Mouse (Mus musculus) gastrocnemius, postnatal 36 days (tissue): Measurements from ENCODE around the gene Jade1. TPM values are rescaled to one million over a fixed set of nuclear protein-coding genes. Genes with fewer than 3 reads are reported as not detected.

ENCODE experiments used
- DNase-seq, 2 experiments: peaks; one replicate each; pipeline ENCODE4 v3.0.0; 2022
- intact Hi-C: fragments of 180-260 bp; cut with DNase I; formaldehyde crosslinking; loops from one replicate; pipeline ENCODE4 v1.15.1; 2025
- total RNA-seq, 2 experiments: library from RNA; stranded (reverse); gene quantifications; 2 replicates each; pipeline ENCODE4 v1.2.3; 2021

The Jade1 gene
- total RNA-seq, 2 experiments from 2014 or later, result 21.3 to 25.4 TPM

DNA sequence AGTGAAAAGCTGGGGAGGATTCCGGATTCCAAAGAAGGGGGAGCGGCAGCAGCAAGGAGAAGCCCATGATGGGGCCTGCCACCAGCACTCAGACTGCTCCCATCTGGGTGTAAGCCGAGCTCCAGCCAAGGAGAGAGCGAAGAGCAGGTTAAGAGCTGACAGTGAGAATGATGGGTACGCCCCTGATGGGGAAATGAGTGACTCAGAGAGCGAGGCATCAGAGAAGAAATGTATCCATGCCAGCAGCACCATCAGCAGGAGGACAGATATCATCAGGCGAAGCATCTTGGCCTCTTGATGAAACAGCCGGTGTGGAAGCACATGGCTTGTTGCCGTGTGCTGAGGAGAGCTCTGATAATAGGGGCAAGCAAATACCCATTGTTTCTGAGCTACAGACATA is 58.2 kb downstream of the Jade1 start:
- no peak for DNase-seq
- intact Hi-C loops, result no loop called here

DNA sequence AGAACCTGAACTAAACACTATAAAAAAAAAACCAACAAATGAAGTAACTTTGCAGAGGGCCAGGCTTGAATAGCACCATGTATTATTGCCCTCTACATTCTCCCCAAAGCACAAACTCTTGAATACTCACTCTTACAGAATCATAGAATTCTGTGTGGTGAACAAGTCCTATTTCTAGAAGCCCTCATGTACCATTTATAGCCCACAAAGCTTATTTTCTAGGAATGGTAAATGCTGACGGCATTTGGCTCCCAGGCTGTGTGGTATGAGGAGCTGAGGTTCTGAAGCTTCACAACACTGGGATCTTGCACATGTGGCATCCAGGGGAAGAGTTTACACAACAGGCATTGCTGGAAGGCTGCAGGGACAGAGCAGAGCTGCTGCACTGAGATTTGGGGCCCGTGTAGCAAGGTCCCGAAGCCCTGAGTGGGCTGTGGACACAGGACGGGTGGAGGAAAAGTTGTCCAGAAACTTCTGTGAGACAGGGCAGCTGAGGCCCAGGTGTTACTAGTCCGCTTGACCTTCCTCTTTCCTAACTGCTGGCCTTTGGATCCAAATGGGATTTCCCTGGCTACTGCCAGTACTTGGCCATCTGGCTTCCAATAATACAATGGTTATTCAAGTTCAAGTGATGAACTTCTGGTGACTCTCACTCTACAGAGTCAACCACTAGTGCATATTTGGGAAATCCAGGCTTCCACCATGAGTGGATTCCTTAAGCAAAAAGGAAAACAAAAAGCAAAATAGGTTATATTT is 58.9 kb downstream of the Jade1 start:
- no peak for DNase-seq
- intact Hi-C loops, result no loop called here

DNA sequence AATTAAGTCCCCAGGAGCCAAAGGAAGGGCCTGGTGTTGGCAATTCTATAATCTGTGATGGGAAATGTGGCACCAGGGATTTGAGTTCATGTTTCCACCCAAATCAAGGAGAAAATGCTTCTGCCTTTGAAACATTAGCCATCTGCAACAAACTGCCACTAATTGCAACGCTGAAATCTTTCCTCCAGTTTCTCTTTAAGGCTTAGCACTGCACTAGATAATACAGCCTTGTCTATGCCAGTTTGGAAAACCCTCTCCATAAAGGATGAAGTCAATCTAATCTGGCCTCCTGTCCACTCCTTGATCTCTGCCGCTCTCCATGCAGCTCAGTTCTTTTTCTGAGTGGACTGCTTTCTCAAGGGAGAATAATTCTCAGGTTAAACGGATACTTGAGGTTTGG is 62.5 kb downstream of the Jade1 start:
- DNase-seq, result no peak
- intact Hi-C loops, result no loop called here

DNA sequence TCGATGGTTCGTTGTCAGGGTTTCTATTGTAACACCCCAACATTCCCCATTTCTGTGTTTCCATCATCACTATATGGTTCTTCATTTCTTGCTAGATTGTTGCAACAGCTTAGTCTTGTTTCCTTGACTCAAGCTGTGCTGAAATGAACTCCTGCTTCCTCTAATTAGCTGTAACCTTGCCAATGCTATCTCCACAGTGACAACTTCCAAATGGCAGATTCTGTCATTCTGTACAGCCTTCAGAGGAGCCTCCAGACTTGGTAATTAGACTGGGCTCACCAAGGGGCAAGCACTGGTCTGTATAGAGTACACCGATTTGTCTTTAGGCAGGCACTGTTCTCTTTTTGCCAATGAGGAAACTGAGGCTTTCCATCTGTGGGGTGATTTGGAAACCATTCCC is 63.0 kb downstream of the Jade1 start:
- intact Hi-C loops, result no loop called here
- DNase-seq, result no peak

DNA sequence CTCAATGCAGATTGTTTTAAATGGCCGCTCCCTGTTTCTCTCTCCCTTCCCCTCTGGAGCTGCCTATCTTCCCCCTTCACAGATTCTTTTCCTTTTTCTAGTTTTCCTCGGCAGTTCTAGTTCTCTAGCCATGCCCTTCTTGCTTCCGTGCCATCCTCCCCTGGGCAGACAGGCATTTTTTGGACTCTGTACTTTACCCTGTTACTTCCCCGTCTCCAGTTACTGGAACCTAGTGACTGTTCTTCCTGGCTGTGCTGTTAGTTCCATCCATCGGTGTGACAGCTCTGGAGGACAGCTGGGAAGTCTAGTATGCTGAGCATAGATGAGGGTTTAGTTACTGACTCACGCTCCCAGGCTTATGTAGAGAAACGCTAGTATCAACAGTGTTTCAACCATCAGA is 65.4 kb downstream of the Jade1 start:
- intact Hi-C loops, result no loop called here
- DNase-seq, result no peak

DNA sequence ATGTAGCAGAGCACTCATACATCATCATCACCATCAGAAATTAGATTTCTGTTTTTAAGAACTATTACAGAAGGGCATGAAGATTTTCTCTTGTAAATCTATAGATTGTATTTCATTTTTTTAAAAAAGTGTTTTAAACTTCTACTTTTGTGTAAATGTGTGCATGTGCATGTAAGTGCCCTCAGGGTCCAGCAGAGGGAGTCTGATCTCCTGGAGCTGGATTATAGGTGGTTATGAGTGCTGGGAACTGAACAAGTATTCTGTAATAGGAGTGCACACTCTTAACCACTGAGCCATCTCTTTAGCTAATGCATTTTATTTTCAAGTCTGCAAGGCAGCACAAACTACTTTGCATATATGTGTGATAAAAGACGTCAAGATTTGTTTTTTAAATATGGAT is 100.1 kb downstream of the Jade1 start:
- intact Hi-C loops, result no loop called here
- DNase-seq, result no peak

Other genes starting within 250 kb of the Jade1 start
- 1 to 10 TPM; 3.3 to 4.8 TPM for gene Sclt1, start 186.8 kb downstream of the Jade1 start, total RNA-seq
- 1 to 10 TPM; 3.4 to 4.0 TPM for gene D3Ertd751e, start 186.9 kb downstream of the Jade1 start, total RNA-seq